Mouse (Mus musculus) midbrain, embryonic 14.5 days (tissue): ENCODE results near the gene Wdr72. TPM values are rescaled to one million over a fixed set of nuclear protein-coding genes. Genes with fewer than 3 reads are reported as not detected.

Experiments used
- ATAC-seq: fragments of 200-750 bp; cut with Nextera tagmentation; 2 replicates; pipeline ENCODE4 v1.8.0; 2017; ENCODE audit warnings: moderate number of reproducible peaks, moderate library complexity; ENCODE audit not compliant: low FRiP score, low TSS enrichment
- DNase-seq: peaks from one replicate; pipeline ENCODE4 v3.0.0-alpha.2; 2015
- H3K27ac ChIP-seq: fragments of 300-500 bp; sonication (generic); replicated peaks from 2 replicates; pipeline ENCODE4 v1.5.1; 2014; ENCODE audit warnings: mild to moderate bottlenecking, low read depth, low read length, moderate library complexity
- H3K27me3 ChIP-seq: fragments of 300-500 bp; sonication (generic); 2 replicates; pipeline ENCODE4 v1.6.1; 2014; ENCODE audit warnings: low read length, control low read depth, mixed read lengths; ENCODE audit not compliant: control insufficient read depth, insufficient read depth
- H3K36me3 ChIP-seq: fragments of 300-500 bp; sonication (generic); 2 replicates; pipeline ENCODE4 v1.6.1; 2014; ENCODE audit warnings: low read length, control low read depth; ENCODE audit not compliant: control insufficient read depth, insufficient read depth
- H3K4me1 ChIP-seq: fragments of 300-500 bp; sonication (generic); 2 replicates; pipeline ENCODE4 v1.6.1; 2014; ENCODE audit warnings: mild to moderate bottlenecking, antibody characterized with exemption, low read length, control low read depth; ENCODE audit not compliant: control insufficient read depth, insufficient read depth
- H3K4me2 ChIP-seq: fragments of 300-500 bp; sonication (generic); 2 replicates; pipeline ENCODE4 v1.6.1; 2014; ENCODE audit warnings: mild to moderate bottlenecking, low read length, moderate library complexity
- H3K4me3 ChIP-seq: fragments of 300-500 bp; sonication (generic); replicated peaks from 2 replicates; pipeline ENCODE4 v1.5.1; 2014; ENCODE audit warnings: low read depth, low read length
- H3K9ac ChIP-seq: fragments of 300-500 bp; sonication (generic); replicated peaks from 2 replicates; pipeline ENCODE4 v1.6.1; 2014; ENCODE audit warnings: mild to moderate bottlenecking, low read length, moderate library complexity
- H3K9me3 ChIP-seq: fragments of 300-500 bp; sonication (generic); 2 replicates; pipeline ENCODE4 v1.6.1; 2016; ENCODE audit warnings: low read length, control low read depth, mixed read lengths; ENCODE audit not compliant: control insufficient read depth
- WGBS: fragments of 180-500 bp; shearing (Covaris S2); extraction: QIAGEN DNeasy Blood & Tissue Kit; methylation state at CpG from one replicate; pipeline ENCODE4 v1.1.7; 2014; 5-methylcytosine and 5-hydroxymethylcytosine counted together
- polyA plus RNA-seq: library from polyadenylated mRNA; unstranded; fragments of >200 nt; fragmentation: Nextera tagmentation; extraction: Ambion mirVana; gene quantifications from 2 replicates; pipeline ENCODE4 v1.2.1, GENCODE M21; 2014

Gene Wdr72
- polyA plus RNA-seq, 1 experiment from 2014 or later: 0.34 TPM

DNA sequence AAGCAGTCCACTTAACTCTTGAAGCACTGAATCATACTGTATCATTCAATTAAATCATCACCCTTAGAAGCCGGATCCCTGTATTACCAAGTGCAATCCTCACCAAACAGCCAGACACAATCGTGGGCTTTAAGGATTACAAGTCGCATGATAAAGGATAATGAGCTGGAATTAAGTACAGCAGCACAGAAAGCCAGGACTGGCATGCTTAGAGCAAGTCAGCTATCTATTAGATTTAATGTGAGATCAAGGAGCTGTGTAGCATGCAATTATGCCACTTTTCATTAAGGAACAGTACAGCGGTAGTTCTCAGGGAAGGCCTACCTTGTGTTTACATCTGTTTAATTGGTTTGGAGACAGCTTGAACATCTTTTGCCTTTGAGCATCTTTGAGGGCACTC, 148.2 kb downstream of the Wdr72 start:
- Histone ChIP-seq H3K27ac (no peak overlapping the region), H3K9ac (no peak overlapping the region), H3K27me3 (no peaks in the 10 kb centered on the region), H3K36me3 (no peaks in the 10 kb centered on the region), H3K9me3 (no peaks in the 10 kb centered on the region), H3K4me3 (no peak overlapping the region), H3K4me2 (no peak overlapping the region), H3K4me1 (no peaks in the 10 kb centered on the region)
- WGBS: 30% methylated on average over 4 of the region's 4 CpGs
- no peak for ATAC-seq
- peak; percentile 34 for DNase-seq

DNA sequence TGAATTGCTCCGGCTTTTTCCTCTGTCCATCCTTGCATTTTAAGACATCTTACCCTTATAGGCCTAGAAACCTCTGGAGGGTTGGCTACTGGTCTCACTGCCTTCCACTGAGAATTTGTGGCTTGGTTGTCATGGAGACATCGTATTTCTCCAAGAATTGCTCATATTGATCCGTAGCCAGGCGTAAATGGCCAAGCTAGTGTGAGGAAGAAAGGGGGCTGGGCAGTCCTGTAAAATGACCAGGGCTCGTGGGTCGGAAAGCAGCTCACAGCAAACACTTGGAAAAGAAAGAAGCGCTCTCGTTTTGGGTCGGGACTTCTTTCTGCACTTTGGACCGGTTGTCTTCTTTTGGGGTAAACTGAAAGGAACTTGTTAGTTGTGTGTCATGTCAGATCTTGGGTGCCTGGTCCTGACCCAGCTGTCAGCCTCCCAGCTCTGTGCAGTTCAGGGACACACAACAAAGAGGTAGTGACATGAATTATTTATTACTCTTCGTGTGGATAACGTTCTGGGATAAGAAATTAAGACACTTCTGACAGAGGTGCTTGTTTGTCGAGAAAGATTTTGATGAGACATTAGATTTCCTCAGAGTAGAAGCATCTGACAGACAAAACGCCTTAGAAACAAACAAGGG, 167.7 kb downstream of the Wdr72 start:
- no peak overlapping the region for H3K4me3 ChIP-seq
- peak; percentile 75 for DNase-seq

DNA sequence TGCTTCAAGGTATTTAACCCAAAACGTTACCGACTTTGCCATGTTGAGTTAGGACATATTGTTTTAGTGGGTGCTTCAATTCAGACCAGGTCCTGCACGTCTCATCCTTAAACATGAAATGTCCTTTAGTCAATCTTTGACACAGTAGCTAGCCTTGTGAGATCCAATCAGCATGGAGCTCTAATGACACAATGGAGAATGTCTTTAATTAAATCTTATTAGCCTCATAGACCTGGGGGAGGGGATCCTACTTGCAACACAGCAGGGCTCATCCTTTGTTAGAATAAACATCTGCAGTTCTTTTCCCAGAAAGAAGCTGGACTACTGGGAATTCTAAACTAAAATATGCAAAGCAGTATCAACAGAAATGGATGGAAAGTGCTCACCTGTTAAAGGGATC, 171.9 kb downstream of the Wdr72 start:
- Histone ChIP-seq H3K27me3 (no peaks in the 10 kb centered on the region), H3K36me3 (no peaks in the 10 kb centered on the region), H3K4me3 (no peak overlapping the region), H3K4me1 (peaks cover 33% of the 10 kb centered on the region), H3K27ac (peak overlapping the region; percentile 33), H3K9me3 (no peaks in the 10 kb centered on the region), H3K4me2 (no peak overlapping the region), H3K9ac (no peak overlapping the region)
- ATAC-seq (no peak), DNase-seq (peak; percentile 55)
- WGBS: 8% methylated on average over 3 of the region's 3 CpGs

More for the DNA sequence above, 167.7 kb downstream of the Wdr72 start:
- H3K27ac ChIP-seq: peak overlapping the region; percentile 70
- peak overlapping the region; percentile 26 for H3K4me2 ChIP-seq
- no peaks in the 10 kb centered on the region for H3K36me3 ChIP-seq
- 7% methylated on average over 14 of the region's 14 CpGs for WGBS
- no peaks in the 10 kb centered on the region for H3K9me3 ChIP-seq
- no peaks in the 10 kb centered on the region for H3K27me3 ChIP-seq
- peak; percentile 60; the same call in 1 of the 2 replicates for ATAC-seq
- peaks cover 41% of the 10 kb centered on the region for H3K4me1 ChIP-seq
- H3K9ac ChIP-seq: 0 out of 2 replicates have a peak overlapping the region, but pooled peaks have one; percentile 12

DNA sequence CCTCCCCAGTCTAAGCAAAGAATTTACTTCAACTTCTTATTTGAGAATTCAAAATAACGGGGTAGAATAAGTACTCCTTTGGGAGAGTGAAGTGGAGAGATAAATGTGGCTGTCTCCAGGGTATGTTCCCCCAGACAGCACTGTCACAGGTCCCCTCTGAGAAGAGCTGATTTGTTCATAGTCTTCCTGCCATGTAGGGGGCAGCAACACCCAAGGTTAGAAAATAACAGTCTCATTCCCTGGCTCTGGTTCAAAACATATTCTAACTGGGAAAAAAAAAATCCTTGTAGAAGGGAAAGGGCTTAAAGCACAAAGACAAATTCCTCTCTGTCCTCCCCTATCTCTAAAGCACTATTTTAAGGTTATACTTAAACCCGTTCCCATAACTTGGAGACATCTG, 176.1 kb downstream of the Wdr72 start:
- Histone ChIP-seq H3K36me3 (no peaks in the 10 kb centered on the region), H3K4me2 (no peak overlapping the region), H3K27me3 (no peaks in the 10 kb centered on the region), H3K9ac (no peak overlapping the region), H3K27ac (no peak overlapping the region), H3K4me3 (no peak overlapping the region), H3K9me3 (no peaks in the 10 kb centered on the region), H3K4me1 (peaks cover 14% of the 10 kb centered on the region; the same call in 1 of the 2 replicates)
- no peak for ATAC-seq
- DNase-seq: peak; percentile 76
- WGBS: 50% methylated on average over 2 of the region's 2 CpGs

DNA sequence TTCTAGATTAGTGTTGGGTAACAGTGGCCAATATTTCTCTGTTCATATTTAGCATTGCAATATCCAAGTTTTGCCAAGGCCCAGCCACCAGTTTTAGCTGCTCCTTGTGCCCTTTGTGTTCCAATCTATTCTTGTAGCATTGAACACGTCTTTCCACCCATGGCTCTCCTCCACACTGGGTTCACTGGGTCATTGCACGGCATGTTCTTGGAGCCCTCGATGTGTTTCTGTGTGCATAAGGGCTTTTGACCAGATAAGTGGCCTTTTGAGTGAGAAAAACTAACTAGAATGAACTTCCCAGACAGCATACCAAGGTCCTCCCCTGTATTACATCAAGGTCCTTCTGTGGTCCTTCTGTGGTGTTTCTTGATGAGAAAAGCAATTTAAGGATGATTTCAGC, 184.3 kb downstream of the Wdr72 start:
- no peaks in the 10 kb centered on the region for H3K27me3 ChIP-seq
- ATAC-seq (no peak), DNase-seq (no peak)
- no peaks in the 10 kb centered on the region for H3K36me3 ChIP-seq
- H3K4me2 ChIP-seq: no peak overlapping the region
- no peak overlapping the region for H3K27ac ChIP-seq
- H3K9me3 ChIP-seq: no peaks in the 10 kb centered on the region
- WGBS: 86% methylated on average over 3 of the region's 3 CpGs
- no peaks in the 10 kb centered on the region for H3K4me1 ChIP-seq
- no peak overlapping the region for H3K4me3 ChIP-seq
- no peak overlapping the region for H3K9ac ChIP-seq

DNA sequence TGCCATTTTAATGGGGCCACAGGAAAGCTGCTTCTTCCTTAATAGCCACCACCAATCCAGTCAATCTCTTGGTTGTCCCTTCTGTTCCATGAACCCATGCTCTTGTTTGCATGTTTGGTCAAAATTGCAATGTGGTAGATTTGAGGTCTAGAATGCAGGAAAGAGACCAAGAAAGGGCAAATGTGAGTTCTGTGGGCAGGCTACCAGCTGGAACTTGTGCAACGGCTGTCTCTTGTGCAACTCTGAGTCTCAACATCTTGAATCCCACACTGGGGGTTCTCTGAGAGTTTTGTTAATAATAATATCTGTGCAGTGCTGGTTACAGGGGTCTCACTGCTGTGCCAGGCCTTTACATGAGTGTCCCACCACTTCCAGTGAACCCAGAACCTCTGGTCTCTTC, 208.6 kb downstream of the Wdr72 start:
- Histone ChIP-seq H3K4me2 (no peak overlapping the region), H3K36me3 (no peaks in the 10 kb centered on the region), H3K27ac (no peak overlapping the region), H3K9me3 (no peaks in the 10 kb centered on the region), H3K9ac (no peak overlapping the region), H3K4me3 (no peak overlapping the region), H3K27me3 (no peaks in the 10 kb centered on the region), H3K4me1 (no peaks in the 10 kb centered on the region)
- 88% methylated on average over 1 of the region's 1 CpGs for WGBS
- DNase-seq (no peak), ATAC-seq (no peak)

DNA sequence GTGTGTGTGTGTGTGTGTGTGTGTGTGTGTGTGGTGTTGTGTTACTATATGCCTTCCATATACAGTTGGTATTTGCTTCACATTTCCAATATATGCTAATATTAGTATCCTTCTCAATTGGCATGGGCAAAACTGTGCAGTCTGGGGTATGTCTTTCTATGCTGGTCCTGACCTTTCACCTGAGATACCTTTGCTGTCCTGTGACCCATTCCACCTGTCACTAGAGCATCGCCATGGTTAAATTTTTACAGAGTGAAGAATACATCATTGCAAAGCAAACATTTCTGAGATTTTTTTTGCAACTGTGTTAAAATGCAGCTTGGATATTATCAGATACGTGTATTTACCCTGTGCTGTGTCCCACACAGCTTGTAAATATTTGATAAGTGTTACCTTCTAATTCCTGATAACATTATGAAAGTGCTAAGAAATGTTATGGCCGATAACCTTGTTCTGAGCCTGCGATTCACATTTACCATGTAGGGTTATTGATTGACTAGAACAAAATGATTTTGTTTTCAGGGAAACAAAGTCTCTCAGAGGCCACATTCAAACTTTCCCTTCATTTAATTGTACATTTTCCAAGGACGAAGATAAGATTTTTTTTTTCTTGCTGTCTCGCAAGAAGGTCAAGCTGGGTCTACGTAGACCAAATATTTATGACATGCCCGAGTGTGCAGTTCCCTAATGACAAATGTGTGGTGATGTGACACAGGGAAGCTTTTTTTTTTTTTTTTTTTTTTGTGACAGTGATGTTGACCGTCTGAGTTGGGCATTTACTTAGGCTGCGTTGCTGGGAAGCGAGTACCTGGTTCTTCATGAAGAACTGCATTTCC, 214.2 kb downstream of the Wdr72 start:
- 78% methylated on average over 11 of the region's 11 CpGs for WGBS

DNA sequence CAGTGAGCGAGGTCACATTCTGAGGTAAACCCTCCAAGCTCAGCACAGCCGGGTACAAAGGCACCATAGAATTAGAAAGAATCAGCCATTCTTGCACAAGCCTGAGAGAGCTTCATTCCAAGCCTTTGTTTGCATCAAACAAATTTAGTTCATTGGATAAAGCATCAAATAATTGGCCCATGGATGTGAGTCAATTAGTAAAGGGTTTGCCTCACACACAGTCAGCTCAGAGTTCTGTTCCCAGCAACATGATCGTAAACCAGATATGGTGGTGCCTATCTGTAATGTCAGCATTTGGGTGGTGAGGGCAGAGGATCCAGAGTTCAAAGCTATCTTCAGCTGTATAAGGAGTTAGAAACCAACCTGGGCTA, 214.8 kb downstream of the Wdr72 start:
- Histone ChIP-seq H3K36me3 (no peaks in the 10 kb centered on the region), H3K4me2 (no peak overlapping the region), H3K9me3 (no peaks in the 10 kb centered on the region), H3K27me3 (no peaks in the 10 kb centered on the region), H3K9ac (no peak overlapping the region), H3K27ac (no peak overlapping the region), H3K4me3 (no peak overlapping the region), H3K4me1 (no peaks in the 10 kb centered on the region)
- WGBS: 71% methylated on average over 3 of the region's 3 CpGs
- ATAC-seq: no peak
- no peak for DNase-seq

More for the DNA sequence above, 214.2 kb downstream of the Wdr72 start:
- Histone ChIP-seq H3K4me1 (no peaks in the 10 kb centered on the region), H3K4me3 (no peak overlapping the region), H3K9ac (no peak overlapping the region), H3K27me3 (no peaks in the 10 kb centered on the region), H3K9me3 (no peaks in the 10 kb centered on the region), H3K27ac (no peak overlapping the region), H3K4me2 (no peak overlapping the region), H3K36me3 (no peaks in the 10 kb centered on the region)
- no peak for ATAC-seq
- no peak for DNase-seq

DNA sequence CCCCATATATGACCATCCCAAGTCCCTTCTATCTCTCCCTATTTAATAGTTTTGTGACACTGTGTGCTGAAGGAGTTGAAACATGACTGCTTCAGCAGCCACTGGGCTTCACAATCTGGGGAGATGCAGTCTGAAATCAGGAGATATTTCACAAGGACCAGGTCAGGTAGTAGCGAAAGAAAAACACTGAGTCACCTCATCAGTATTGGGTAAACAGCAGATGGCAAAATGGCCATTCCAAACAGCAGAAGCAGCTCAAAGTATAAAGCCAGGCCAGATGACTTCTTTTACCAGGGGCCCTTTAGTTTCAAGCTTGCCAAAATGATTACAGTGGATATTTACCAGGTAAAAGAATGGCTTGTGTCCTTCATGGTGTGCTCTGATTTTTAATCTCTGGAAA, 215.8 kb downstream of the Wdr72 start:
- 85% methylated on average over 1 of the region's 1 CpGs for WGBS
- no peak overlapping the region for H3K9ac ChIP-seq
- no peaks in the 10 kb centered on the region for H3K4me1 ChIP-seq
- DNase-seq (no peak), ATAC-seq (no peak)
- no peaks in the 10 kb centered on the region for H3K9me3 ChIP-seq
- no peaks in the 10 kb centered on the region for H3K36me3 ChIP-seq
- H3K4me3 ChIP-seq: no peak overlapping the region
- no peak overlapping the region for H3K4me2 ChIP-seq
- H3K27ac ChIP-seq: no peak overlapping the region
- H3K27me3 ChIP-seq: no peaks in the 10 kb centered on the region
